Mouse (Mus musculus) lung, adult 2 months (tissue): Measurements from ENCODE around the gene Spata13.

Source experiments
- CTCF ChIP-seq: fragments of 200-500 bp; IDR thresholded peaks from 2 replicates; pipeline ENCODE4 v1.5.1; 2011; ENCODE audit warnings: mild to moderate bottlenecking, low read length, control low read depth; ENCODE audit not compliant: insufficient read depth
- POLR2A ChIP-seq: fragments of 200-500 bp; IDR thresholded peaks from 2 replicates; pipeline ENCODE4 v1.6.1; 2011; ENCODE audit warnings: low read depth, mild to moderate bottlenecking, control low read depth, low read length, borderline replicate concordance; ENCODE audit errors: extremely low read depth

DNA sequence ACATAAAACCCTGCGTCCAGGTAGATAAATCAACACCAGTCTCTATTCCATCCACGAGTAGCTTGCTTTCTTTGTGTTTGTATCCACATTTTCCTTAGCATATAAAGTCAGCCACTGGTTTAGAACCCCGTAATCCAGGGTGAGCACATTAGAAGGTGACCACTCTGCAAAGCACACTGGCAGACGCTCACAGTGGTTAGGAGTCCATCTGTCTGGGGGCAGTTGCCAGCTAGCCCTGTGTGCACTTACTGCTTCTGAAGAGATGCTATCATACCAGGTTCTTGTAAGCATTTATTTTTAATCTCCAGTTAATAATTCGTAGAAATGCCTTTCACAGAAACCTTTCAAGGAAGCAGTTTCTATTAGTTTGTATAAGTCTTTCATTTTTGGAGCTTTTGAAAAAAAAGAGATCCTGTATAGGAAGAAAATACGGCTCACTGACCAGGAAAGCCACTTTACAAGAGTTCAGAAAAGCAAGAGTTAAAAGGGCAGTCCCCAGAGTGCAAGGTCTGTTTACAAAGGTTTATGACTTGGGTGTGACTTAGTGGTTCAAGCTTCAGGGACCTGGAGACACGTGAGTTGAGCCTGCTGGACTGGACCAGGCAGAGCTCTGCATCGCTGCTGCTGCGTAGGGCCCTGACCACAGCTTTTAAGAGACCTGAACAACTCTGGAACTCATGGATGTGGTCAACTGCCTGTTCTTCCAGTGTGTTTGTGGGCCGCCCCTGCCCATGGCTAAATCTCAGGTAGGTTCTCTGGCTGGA is 68.8 kb downstream of the Spata13 start:
- TF ChIP-seq POLR2A (peak; percentile 31; the same call in 1 of the 2 replicates), CTCF (no peak)
